Mouse (Mus musculus) A20 (cell line): Measurements from ENCODE around the gene Mrc2.

Experiments
- DNase-seq: peaks from one replicate; pipeline ENCODE4 v3.0.0-alpha.2; 2011; ENCODE audit warnings: low read depth, low spot score

Gene Mrc2

GRCm38 (mm10) chr11:105349780-105350324 lies 57.4 kb downstream of the Mrc2 start:
- DNase-seq, result no peak

DNA sequence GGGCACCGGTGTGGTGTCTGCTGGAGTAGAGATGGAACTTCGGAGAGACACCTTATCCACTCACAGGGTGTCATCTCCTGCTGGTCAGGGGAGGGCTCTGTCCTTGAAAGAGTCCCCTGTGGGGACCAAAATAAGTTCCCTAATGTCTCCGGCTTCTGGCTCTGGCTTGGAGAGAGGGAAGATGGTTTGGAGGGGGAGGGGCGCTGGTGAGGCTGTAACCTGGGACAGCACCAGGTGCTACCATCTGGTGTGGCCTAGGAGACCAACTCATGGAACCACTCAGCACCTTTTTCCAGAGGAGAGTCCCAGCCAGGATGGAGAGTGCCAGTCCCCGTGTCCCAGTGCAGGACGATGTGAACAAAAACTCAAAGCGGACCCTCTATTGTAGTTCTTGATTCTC lies 58.2 kb downstream of the Mrc2 start:
- no peak for DNase-seq

GRCm38 (mm10) chr11:105352152-105352551 lies 59.7 kb downstream of the Mrc2 start:
- DNase-seq, result no peak

DNA sequence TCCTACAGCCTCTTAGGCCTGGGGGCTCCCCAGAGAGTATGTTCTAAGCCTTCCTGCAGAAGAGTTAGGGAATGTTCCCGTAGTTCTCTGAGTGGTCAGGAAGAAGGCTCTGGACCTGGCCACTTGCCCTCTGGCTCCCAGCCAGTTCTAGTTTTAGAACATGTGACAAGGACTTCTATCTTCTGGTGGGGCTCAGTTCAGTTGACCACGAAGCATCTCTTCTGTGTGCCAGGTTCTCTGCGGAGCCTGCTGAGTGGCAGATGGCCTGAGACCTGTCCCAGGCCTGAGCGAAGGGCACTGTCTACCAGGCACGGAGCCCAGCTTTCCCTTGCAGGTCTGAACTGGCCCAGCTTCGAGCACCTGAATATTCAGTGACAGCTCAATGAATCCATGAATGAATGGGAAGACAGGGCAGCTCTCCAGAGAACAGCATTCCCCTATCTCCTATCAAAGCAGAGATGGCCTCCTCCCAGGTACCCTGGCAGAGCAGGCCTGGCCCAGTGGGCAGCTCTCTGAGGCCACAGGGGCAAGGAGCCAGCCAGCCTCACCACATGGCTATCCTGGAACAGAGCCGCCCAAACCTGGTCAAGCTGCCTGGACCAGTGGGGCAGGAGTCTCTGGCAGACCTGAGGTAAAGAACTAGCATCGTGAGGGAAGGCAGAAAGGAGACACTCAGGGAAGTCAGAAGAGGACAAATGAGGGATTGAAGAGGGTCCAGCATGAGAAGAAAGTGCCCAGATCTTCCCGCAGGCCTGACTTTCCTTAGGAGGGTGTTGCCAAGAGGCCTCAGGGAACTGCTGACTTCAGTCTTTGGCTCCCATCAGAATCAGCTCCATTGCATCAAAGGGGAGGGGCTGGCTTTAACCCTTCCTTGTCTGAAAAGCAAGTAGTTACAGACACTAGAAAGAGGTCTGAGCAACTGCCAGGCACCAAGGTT lies 60.8 kb downstream of the Mrc2 start:
- no peak for DNase-seq

- DNase-seq, result no peak
Measured at GRCm38 (mm10) chr11:105353891-105354280, 61.4 kb downstream of the Mrc2 start.

GRCm38 (mm10) chr11:105356301-105356700 lies 63.9 kb downstream of the Mrc2 start:
- DNase-seq, result no peak

DNA sequence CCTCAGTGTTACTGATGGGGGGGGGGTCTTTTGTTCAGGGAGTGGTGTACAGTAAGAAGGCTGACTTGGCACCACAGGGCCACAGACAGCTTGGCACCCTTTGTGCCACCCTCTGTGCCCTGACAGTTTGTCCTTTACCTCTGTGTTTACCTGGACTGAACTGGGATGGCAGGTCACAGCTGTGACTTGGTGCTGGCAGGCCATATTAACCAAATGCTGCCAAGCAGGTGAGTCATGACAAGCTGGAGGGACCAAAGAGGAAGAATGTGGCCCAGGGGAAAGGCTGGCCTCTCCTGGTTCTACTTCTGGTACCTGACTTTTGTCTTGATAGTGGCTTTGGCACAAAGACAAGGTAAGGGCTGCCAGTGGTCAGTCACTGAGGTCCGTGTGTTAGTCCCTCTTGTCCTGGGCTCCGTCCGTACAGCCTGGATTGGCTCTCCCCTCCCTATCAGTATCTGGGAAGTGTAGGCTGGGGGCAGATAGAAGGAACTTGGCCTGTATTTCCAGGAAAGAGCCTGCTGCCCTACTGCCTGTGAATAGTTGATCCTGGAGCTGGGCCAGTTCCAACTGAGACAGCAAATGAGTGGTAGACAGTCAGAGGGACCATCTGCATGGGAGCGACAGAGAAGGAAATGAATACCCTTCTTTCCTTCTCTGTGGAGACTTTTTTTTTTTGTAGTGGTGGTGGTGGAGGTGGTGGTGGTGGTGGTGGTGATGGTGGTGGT lies 69.8 kb downstream of the Mrc2 start:
- DNase-seq, result no peak

GRCm38 (mm10) chr11:105362946-105363597 lies 70.6 kb downstream of the Mrc2 start:
- DNase-seq, result peak; percentile 67

DNA sequence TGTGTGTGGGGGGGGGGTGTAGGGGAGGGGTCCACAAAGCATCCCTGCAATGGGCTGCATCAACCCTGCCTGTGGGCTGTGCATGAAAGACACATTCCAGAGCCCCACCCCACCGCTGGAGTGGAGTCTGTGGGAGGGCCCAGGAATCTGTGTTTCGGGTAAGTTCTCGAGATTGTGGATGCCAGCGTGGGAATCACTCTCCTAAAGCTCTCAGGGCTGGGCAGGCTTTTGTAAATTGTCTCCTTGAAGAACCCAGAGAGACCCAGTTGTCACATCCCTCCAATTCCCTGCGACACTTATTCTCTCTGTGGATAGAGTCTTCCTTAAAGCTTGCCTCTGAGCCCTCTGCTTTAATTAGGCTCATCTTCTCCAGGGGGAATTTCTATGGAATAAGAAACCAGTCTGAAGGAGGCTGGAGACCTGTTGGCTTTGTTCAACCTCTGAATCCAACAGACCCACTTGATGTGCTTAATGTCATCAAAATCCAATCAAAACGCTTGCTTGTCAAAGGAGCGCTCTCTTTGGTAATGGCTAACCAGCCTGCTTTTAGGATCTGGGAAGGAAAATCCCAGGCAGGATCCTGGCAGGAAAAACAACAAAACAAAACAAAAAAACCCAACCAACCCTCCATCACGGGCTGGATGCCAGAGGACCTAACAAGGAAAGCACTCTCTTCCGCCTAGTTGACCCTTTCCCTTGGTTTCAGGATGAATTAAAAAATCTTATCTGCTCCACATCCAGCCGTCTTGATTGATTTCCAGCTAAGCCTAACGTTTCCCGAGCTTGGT lies 71.3 kb downstream of the Mrc2 start:
- no peak for DNase-seq

DNA sequence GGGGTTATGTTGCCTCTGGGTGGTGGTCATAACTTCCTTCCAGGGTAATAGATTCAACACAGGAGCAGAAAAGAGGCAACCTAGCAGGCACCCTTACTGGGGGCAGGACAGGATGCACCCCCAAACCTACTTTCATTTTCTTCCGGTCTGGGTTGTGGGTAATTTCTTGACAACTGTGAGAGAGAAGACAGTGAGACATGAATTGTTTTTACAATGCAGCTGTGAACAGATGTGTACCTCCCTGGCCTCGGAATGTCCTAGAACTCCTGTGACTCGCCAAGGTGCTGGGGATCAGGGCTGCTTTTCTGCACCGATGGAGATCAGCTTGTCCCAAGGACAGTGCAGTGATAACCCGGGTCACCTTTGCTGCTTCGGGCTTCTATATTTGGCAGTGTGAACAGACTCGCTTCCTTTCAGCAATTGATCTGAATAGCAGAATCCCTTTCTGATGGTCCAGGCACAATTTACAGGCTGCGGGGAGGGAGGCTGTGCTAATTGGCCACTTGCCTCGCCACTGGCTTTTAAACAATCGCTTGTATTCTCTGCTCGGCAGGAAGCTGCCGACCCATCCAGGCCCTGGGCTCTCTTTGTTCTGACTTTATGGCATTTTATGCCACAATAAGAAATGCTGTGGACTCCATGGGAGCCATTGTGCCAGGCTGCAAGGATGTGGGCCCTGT lies 72.1 kb downstream of the Mrc2 start:
- DNase-seq, result peak; percentile 8

- DNase-seq, result no peak
Measured at GRCm38 (mm10) chr11:105365611-105366010, 73.2 kb downstream of the Mrc2 start.

DNA sequence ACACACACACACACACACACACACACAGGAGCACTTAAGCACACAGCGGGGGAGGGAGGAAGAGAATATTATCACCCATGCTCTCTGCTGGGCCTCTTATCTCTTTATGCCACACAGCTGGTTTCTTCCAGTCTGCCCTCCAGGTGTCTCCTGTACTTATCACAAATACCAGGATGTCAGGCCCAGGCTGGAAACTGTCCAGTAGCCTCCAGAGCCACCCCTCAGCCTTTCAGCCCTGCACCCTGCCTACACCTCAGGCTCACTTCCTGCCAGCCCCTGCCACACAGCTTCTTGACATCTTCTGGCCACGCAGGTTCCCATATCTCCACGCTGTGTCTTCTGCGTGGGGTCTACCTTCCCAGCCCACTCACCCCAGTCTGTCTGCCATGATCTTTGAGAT lies 73.6 kb downstream of the Mrc2 start:
- no peak for DNase-seq

DNA sequence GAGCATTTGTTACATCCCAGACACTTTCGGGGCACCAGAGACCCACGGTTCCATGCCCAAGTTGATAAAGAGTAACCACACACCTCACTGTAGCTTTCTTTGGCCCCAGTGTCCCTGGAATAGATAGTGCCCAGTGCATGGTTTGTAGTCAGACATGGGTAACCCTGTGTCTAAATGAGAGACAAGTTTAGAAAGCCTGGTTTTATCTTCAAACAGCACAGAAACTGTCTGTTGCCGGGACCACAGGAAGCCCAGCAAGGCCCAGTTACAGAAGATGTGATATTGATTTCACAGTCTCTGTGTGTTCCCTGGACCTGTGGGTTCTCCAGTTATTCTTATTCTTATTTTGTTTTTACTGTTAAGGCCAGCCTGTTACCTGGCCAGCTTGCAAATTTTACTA lies 74.7 kb downstream of the Mrc2 start:
- DNase-seq, result no peak

GRCm38 (mm10) chr11:105368833-105369232 lies 76.4 kb downstream of the Mrc2 start:
- no peak for DNase-seq

DNA sequence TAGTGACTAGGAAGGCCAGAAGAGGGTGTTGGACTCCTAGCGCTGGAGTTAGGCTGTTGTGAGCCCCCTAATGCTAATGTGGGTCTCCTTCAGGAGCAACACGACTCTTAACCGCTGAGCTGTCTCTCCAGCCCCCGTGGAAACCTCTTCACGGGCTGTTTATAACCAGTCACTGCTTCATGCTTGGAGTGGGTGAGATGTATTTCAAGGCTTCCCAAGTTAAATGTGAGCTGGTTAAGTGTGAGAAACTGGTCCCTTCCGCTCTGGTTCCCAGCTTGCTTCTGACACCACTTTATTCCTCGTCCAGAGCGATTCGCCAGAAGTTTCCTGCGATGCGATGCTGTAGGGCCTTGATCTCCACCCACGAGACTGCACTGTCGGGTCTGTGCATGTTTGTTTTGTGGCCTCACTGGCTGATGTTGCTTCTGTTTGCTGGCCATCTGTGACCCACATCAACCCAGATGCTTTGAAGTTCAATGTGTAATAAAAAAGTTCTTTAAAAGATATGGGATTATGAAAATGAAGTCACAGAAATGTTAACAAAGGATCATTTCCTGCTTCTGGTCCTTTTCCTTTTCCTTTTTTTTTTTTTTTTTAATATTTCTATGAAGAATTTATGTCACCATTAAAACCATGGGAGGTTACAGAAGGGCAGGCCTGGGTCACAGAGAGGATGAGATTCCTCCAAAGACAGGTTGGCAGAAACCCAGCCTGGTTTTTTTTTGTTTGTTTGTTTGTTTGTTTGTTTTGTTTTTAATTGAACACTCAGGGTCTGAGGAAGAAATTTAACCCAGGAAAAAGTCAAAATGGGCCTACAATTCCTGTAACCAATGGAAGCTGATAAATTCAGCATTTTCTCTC lies 77.3 kb downstream of the Mrc2 start:
- DNase-seq, result no peak

- DNase-seq, result no peak
Measured at GRCm38 (mm10) chr11:105371818-105372217, 79.4 kb downstream of the Mrc2 start.

GRCm38 (mm10) chr11:105373881-105374280 lies 81.4 kb downstream of the Mrc2 start:
- no peak for DNase-seq

DNA sequence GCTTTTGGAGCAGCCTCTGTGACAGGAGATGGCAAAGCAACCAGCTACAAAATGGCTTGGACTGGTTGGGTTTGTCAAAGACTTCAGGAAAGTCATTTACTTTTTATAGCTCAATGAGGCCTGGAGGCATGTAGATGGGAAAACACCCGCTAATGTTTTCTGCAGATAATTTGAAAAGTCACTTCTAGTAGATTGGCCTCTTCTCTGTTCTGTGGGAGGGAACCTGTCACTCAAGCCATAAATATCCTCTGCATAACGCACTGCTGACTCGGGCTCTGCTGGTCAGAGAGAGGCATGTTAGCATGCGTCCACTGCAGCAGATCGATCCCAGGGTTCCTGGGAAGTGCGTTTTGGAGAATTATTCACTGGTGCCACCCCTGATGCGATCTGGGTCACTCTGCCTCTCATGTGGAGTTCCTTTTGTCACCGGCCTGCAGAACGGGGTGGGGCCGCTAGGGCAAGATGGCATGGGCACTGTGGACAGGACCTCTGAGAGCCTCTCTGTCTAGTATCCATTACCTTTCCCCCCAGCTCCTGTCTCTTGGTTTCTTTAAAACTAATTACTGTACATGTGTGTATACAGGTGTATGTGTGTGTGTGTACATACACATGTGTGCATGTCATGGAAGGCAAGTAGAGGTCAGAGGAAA lies 82.2 kb downstream of the Mrc2 start:
- DNase-seq, result no peak

DNA sequence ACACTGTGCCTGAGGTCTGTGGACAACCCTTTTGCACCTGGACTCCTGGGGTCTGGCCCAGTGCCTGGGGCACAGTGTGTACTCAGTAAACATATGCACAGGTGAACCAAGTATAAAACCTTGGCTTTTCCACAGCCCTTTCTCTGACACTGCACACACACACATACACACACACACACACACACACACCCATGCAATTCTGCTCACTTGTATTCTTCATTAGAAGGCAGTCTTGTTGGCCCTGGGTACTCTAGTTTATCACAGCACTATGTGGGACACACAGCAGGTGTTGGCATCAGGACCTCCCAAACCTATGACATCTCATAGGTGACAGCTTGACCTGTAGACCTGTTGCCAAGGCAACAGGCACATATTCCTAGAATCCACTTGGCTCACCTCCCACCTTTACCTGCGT lies 83.4 kb downstream of the Mrc2 start:
- no peak for DNase-seq
